Mouse (Mus musculus): ENCODE measurements around the gene Pdlim5.

- TF ChIP-seq EP300 (IDR thresholded peaks at IDR 0.05; ENCODE audit: insufficient read depth, low read depth, low read length) (no peak), CTCF (IDR thresholded peaks at IDR 0.05) (no peak), POLR2A (IDR thresholded peaks at IDR 0.05; ENCODE audit: insufficient read depth, low read depth, low read length) (no peak)
These were observed 40.7 kb upstream of the Pdlim5 start for GRCm38 (mm10) chr3:142436212-142436611.
